ENCODE assay signal across 30 mouse cellular contexts in the genomic region with DNA sequence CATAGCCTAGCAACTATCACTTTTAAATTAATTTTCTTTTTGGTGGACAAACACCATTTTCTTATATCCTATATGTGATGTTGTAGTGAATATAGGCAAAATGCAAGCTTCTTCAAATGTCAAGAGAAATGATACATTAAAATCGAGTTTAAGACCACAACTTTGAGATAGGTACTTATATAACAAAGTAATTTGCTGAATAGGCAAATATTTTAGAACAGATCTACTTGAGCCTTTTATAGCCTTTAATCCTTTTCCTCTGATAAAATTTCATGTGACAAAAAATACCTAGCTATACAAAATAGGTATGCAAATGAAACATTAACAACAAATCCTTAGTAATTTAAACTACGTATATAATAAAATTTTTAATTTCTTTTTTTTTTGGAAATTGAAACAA.
"Had no signal": no experiment of that assay in that cellular context is flagged by ENCODE, and none has a peak within 500 bp of the region (broad histone marks: within the 10 kb centered on the region; RNA-seq: fewer than 3 reads in every experiment).

No protein-coding gene starts in this region.

- DNase-seq: left cerebral cortex, postnatal 4 days; liver; liver, embryonic 13.5 days; liver, postnatal 0 days; lung, adult 18-20 months; lung, adult 2 months; lung, embryonic 14.5 days; lung, postnatal 10 days; lung, postnatal 14 days; lung, postnatal 36 days; lung, postnatal 4 days; midbrain, embryonic 14.5 days had no signal

- H3K4me2 ChIP-seq: limb, embryonic 12.5 days; limb, embryonic 13.5 days; limb, embryonic 15.5 days; liver, embryonic 11.5 days; liver, embryonic 12.5 days; liver, embryonic 13.5 days; liver, embryonic 15.5 days; lung, embryonic 14.5 days; lung, embryonic 15.5 days; midbrain, embryonic 12.5 days; midbrain, embryonic 13.5 days; midbrain, embryonic 15.5 days; neural tube, embryonic 12.5 days had no signal

- H3K27me3 ChIP-seq: limb, embryonic 12.5 days; limb, embryonic 13.5 days; limb, embryonic 15.5 days; liver, embryonic 12.5 days; liver, embryonic 13.5 days; liver, embryonic 15.5 days; lung, embryonic 15.5 days; megakaryocyte, embryonic 14.5 days; midbrain, embryonic 12.5 days; midbrain, embryonic 13.5 days; midbrain, embryonic 15.5 days; neural tube, embryonic 12.5 days had no signal

- ATAC-seq: liver, embryonic 12.5 days; liver, postnatal 0 days; lung, postnatal 0 days; midbrain, embryonic 13.5 days; midbrain, embryonic 15.5 days; midbrain, embryonic 16.5 days had no signal

- H3K9ac ChIP-seq: limb, embryonic 12.5 days; limb, embryonic 13.5 days; limb, embryonic 15.5 days; liver, embryonic 12.5 days; liver, embryonic 13.5 days; liver, embryonic 14.5 days; liver, embryonic 15.5 days; liver, postnatal 0 days; lung, embryonic 14.5 days; lung, embryonic 15.5 days; midbrain, embryonic 12.5 days; midbrain, embryonic 13.5 days; midbrain, embryonic 15.5 days; neural tube, embryonic 12.5 days had no signal

- H3K27ac ChIP-seq: limb, embryonic 10.5 days; limb, embryonic 12.5 days; limb, embryonic 13.5 days; limb, embryonic 15.5 days; liver, embryonic 12.5 days; liver, embryonic 13.5 days; liver, embryonic 14.5 days; liver, embryonic 15.5 days; lung, embryonic 15.5 days; macrophage; midbrain, embryonic 12.5 days; midbrain, embryonic 13.5 days; midbrain, embryonic 15.5 days; neural tube, embryonic 12.5 days had no signal

- H3K4me3 ChIP-seq: limb, embryonic 10.5 days; limb, embryonic 12.5 days; limb, embryonic 13.5 days; limb, embryonic 15.5 days; liver, embryonic 12.5 days; liver, embryonic 13.5 days; liver, embryonic 15.5 days; lung, embryonic 15.5 days; megakaryocyte, embryonic 14.5 days; midbrain, embryonic 12.5 days; midbrain, embryonic 13.5 days; midbrain, embryonic 15.5 days; myocyte; neural tube, embryonic 12.5 days had no signal

- H3K36me3 ChIP-seq: limb, embryonic 10.5 days; limb, embryonic 12.5 days; limb, embryonic 13.5 days; limb, embryonic 15.5 days; liver, embryonic 12.5 days; liver, embryonic 13.5 days; liver, embryonic 15.5 days; lung, embryonic 15.5 days; midbrain, embryonic 12.5 days; midbrain, embryonic 13.5 days; midbrain, embryonic 15.5 days; neural tube, embryonic 12.5 days had no signal

- H3K9me3 ChIP-seq: limb, embryonic 10.5 days; limb, embryonic 12.5 days; limb, embryonic 13.5 days; limb, embryonic 15.5 days; liver, embryonic 12.5 days; liver, embryonic 13.5 days; liver, embryonic 15.5 days; lung, embryonic 15.5 days; megakaryocyte, embryonic 14.5 days; midbrain, embryonic 12.5 days; midbrain, embryonic 13.5 days; midbrain, embryonic 15.5 days; neural tube, embryonic 12.5 days had no signal

- H3K4me1 ChIP-seq: limb, embryonic 10.5 days; limb, embryonic 12.5 days; limb, embryonic 13.5 days; limb, embryonic 15.5 days; liver, embryonic 12.5 days; liver, embryonic 13.5 days; liver, embryonic 15.5 days; lung, embryonic 15.5 days; megakaryocyte, embryonic 14.5 days; midbrain, embryonic 12.5 days; midbrain, embryonic 13.5 days; midbrain, embryonic 15.5 days; neural tube, embryonic 12.5 days had no signal
